Mouse (Mus musculus) embryonic fibroblast, embryonic 13.5 days (primary cell): ENCODE results near the gene Dynlt1c.
"Not testable (repeated sequence)": the region's sequence is repeated elsewhere in the genome, so short reads cannot be mapped to it uniquely, and the experiment has no call there.

ENCODE experiments used
- CTCF ChIP-seq: IDR thresholded peaks from 2 replicates; pipeline ENCODE4 v1.5.1; 2011; ENCODE audit warnings: mild to moderate bottlenecking, control low read depth, low read length, moderate library complexity, borderline replicate concordance; ENCODE audit not compliant: insufficient read depth
- POLR2A ChIP-seq: IDR thresholded peaks from 2 replicates; pipeline ENCODE4 v1.6.1; 2011; ENCODE audit warnings: low read depth, mild to moderate bottlenecking, control low read depth, low read length, moderate library complexity

DNA sequence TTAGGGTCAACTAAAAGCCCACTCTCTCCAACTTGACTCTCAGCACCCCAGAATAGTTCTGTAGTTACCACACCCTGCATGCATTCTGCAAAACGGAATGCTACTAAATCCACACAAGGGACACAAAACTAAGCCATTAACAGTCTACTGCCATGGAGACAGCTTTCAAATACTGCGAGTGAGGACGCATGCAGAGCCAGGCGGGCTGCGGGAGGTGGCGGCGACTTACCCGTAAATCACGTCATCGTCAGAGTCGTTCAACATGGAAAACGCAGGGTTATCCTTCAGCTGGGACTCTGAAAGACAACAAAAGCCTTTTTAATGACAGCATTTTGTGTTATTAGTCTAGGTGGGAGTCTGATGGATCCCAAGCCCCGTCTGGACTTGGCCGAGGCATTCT, 12.1 kb downstream of the Dynlt1c start:
- not testable (repeated sequence) for TF ChIP-seq CTCF, POLR2A
